Mouse (Mus musculus): Measurements from ENCODE around the gene Nckap5. TPM values are rescaled to one million over a fixed set of nuclear protein-coding genes. Genes with fewer than 3 reads are reported as not detected.

Gene Nckap5
- polyA plus RNA-seq, 1 experiment, result 50.4 TPM

DNA sequence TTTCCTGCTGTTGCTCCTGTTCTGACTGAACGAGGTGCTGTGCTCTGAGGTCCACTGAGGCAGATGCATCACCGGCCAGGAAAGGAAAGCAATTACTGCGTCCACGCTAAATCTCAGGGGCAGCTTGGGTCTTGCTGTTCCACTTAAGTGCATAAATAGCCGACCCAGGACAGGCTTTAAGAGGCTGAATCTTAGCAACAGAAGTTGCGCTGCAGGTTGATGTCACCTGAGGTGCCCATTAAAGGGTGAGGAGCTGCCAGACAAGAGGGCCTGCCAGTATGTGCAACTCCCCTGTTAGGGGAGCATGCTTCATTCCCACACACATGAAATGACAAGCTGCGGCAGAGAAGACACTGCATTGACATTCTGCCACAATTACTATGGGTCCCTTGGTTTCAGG is 282.6 kb downstream of the Nckap5 start:
- WGBS, result 80% methylated on average over 7 of the region's 7 CpGs

DNA sequence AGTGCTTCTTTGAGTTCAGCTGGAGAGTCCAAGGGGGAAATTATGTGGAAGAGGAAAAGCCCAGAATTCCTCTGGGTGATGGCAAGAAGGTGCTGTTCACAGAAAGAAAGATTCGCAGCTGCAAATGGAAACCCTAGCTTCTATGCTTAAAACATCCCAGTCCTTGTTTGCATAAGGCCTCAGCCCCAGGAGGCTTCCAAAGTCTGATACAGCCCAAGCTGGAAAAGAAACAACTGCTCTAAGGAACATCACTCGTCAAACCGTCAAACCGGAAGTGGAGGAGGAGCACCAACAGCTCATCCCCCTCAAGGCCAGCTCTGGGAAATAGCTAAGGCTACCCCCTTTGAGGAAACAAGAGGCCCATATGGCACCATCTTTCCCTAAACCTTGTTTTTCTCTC is 286.1 kb downstream of the Nckap5 start:
- DNase-seq, result no peak
- no peaks in the 10 kb centered on the region for H3K4me1 ChIP-seq (ENCODE audit: control insufficient read depth, insufficient read depth, low read length)
- no peak for TF ChIP-seq CTCF (IDR thresholded peaks at IDR 0.05; ENCODE audit: insufficient read depth, low read length)
- no peak for TF ChIP-seq POLR2A (IDR thresholded peaks at IDR 0.05; ENCODE audit: borderline replicate concordance, extremely low read depth, low read depth, low read length)
- no peak overlapping the region for H3K4me3 ChIP-seq (replicated peaks; ENCODE audit: extremely low read depth, low read depth, low read length)
- 50% methylated on average over 4 of the region's 4 CpGs for WGBS

More for the DNA sequence above, 282.6 kb downstream of the Nckap5 start:
- DNase-seq, result no peak
- H3K4me1 ChIP-seq (ENCODE audit: control insufficient read depth, insufficient read depth, low read length), result no peaks in the 10 kb centered on the region; the same call in 1 of the 2 replicates
- H3K4me3 ChIP-seq (replicated peaks; ENCODE audit: extremely low read depth, low read depth, low read length), result no peak overlapping the region
- TF ChIP-seq CTCF (IDR thresholded peaks at IDR 0.05; ENCODE audit: insufficient read depth, low read length) (no peak), POLR2A (IDR thresholded peaks at IDR 0.05; ENCODE audit: borderline replicate concordance, extremely low read depth, low read depth, low read length) (no peak)

DNA sequence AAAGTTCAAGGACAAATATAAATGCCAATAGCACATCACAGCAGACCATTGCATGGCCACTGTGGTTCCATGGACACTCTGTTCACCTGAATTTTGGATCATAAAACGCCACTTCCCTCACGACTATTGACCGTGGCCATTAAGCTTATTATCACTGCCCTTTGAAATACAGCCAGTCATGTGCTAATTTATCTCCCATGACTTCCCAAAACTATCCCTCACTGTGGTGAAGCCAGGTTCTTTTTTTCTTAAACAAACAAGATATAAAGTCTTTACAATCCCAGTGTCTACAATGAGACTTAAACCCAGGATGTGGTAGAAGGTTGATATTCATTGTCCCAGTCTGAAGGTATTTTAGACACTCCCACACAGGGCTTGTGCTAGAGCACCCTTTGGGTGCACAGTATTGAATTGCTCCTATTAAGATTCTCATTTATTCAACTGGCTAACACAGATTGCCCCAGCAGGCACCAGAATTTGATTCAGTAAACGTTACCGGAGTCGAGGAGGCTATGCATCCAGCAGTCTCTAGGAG is 293.3 kb downstream of the Nckap5 start:
- WGBS, result 89% methylated on average over 6 of the region's 6 CpGs
- no peak for DNase-seq

DNA sequence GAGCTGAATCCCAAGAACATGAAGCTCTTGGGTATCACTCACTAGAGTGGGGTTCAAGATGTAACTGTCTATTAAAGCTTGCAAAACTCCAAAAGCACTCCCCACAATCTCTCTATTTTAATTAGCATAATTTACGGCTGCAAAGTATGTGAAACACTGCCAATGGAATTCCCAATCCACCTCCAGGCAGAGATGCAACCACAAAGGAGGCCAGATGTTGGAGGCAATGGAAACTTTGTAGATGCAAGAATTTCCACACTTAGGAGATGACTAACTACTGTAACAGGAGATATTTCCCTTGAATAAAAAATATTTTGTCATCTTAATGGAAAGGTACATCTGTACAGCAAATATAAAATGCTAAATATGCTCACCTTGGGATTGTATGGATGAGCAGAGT is 295.1 kb downstream of the Nckap5 start:
- no peak for TF ChIP-seq CTCF (IDR thresholded peaks at IDR 0.05; ENCODE audit: insufficient read depth, low read length)
- WGBS, result 74% methylated on average over 1 of the region's 1 CpGs
- H3K4me3 ChIP-seq (replicated peaks; ENCODE audit: extremely low read depth, low read depth, low read length), result no peak overlapping the region
- H3K4me1 ChIP-seq (ENCODE audit: control insufficient read depth, insufficient read depth, low read length), result no peaks in the 10 kb centered on the region
- no peak for DNase-seq

More for the DNA sequence above, 293.3 kb downstream of the Nckap5 start:
- H3K4me1 ChIP-seq (ENCODE audit: control insufficient read depth, insufficient read depth, low read length), result no peaks in the 10 kb centered on the region
- no peak for TF ChIP-seq CTCF (IDR thresholded peaks at IDR 0.05; ENCODE audit: insufficient read depth, low read length)
- TF ChIP-seq POLR2A (IDR thresholded peaks at IDR 0.05; ENCODE audit: borderline replicate concordance, extremely low read depth, low read depth, low read length), result no peak
- no peak overlapping the region for H3K4me3 ChIP-seq (replicated peaks; ENCODE audit: extremely low read depth, low read depth, low read length)

DNA sequence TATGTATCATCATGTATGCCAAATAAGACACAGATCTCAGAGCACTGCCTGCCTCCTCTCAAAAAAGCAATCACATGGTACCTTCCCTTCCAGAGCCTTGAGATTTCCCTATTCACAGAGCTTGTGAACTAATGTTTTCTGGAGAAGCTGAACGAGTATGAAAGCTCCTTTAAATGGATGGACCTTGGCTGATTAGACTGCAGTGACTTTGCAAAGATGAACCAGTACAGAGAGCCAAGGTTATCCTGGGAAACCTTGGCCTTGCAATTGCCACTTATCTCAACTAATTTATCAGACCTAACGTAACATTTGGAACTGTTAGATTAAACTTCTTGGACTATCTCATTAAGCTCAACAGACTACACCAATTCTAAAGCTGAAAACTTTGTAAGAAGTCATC is 296.6 kb downstream of the Nckap5 start:
- Histone ChIP-seq H3K4me1 (ENCODE audit: control insufficient read depth, insufficient read depth, low read length) (no peaks in the 10 kb centered on the region), H3K4me3 (replicated peaks; ENCODE audit: extremely low read depth, low read depth, low read length) (no peak overlapping the region)
- 69% methylated on average over 2 of the region's 2 CpGs for WGBS
- TF ChIP-seq CTCF (IDR thresholded peaks at IDR 0.05; ENCODE audit: insufficient read depth, low read length) (no peak), POLR2A (IDR thresholded peaks at IDR 0.05; ENCODE audit: borderline replicate concordance, extremely low read depth, low read depth, low read length) (no peak)
- no peak for DNase-seq

DNA sequence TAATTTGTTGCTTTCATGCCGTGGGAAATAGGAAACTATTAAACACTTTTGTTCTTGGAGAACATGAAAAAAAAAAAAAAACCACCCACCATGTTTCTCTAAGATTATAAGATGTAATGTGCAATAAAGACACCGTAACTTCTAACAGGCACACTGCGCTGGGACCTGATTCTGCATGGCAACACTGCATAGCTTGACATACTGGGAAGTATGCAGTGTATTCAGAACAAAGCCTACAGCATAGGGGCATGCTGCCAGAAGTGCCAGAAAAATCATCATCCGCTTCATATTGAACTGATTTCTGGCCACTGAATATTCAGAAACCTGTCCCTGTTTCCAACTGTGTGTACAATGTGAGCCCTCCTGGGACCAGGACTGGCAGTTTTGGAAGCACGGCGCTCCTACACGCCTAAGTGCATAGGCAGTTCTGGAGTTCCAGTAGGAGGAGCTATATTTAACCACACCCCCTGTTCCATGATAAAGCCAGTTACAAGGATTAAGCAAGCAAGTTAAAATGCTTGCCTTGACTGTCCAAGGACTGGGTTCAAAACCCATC is 302.5 kb downstream of the Nckap5 start:
- no peaks in the 10 kb centered on the region for H3K4me1 ChIP-seq (ENCODE audit: control insufficient read depth, insufficient read depth, low read length)
- no peak overlapping the region for H3K4me3 ChIP-seq (replicated peaks; ENCODE audit: extremely low read depth, low read depth, low read length)
- TF ChIP-seq CTCF (IDR thresholded peaks at IDR 0.05; ENCODE audit: insufficient read depth, low read length), result no peak
- no peak for TF ChIP-seq POLR2A (IDR thresholded peaks at IDR 0.05; ENCODE audit: borderline replicate concordance, extremely low read depth, low read depth, low read length)
- 91% methylated on average over 7 of the region's 7 CpGs for WGBS
- DNase-seq, result no peak

DNA sequence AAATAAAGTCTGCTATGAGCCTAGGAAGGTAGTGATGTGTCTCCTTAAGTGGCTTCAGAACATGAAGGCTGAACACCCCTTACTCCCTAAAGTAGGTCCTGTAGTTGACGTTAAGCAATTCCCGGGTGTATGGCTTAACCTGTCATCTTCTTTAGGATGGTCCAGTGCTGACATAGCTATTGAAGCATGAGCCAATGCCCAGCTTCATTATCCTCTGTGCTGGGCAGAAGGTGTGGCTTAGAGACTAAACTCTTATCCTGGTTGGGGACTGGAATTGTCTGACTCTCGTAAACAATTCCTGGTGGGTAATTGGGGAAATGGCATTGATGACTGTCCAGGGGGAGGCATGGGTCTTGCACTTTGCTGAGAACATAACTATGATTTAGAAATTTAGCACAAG is 312.5 kb downstream of the Nckap5 start:
- no peak overlapping the region for H3K4me3 ChIP-seq (replicated peaks; ENCODE audit: extremely low read depth, low read depth, low read length)
- 78% methylated on average over 3 of the region's 3 CpGs for WGBS
- no peak for DNase-seq
- H3K4me1 ChIP-seq (ENCODE audit: control insufficient read depth, insufficient read depth, low read length), result peaks cover 9% of the 10 kb centered on the region
- TF ChIP-seq CTCF (IDR thresholded peaks at IDR 0.05; ENCODE audit: insufficient read depth, low read length) (no peak), POLR2A (IDR thresholded peaks at IDR 0.05; ENCODE audit: borderline replicate concordance, extremely low read depth, low read depth, low read length) (no peak)

DNA sequence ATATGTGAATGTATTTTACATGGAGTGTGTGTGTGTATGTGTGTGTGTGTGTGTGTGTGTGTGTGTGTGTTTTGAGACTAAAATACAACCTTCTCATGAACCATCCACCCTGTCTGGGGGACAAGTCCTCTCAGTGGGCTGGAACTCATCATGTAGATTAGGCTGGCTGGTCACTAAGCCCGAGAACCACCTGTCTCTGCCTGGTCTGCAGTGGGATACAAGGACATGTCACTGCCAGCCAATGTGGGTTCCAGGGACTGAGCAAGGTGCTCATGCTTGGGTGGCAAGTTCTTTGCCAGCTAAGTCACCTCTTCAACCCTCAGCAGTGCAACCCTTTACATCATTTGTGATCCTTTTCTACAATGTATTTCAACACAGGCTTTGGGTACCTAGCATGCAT is 313.2 kb downstream of the Nckap5 start:
- no peak for DNase-seq
- peaks cover 7% of the 10 kb centered on the region for H3K4me1 ChIP-seq (ENCODE audit: control insufficient read depth, insufficient read depth, low read length)
- TF ChIP-seq CTCF (IDR thresholded peaks at IDR 0.05; ENCODE audit: insufficient read depth, low read length) (no peak), POLR2A (IDR thresholded peaks at IDR 0.05; ENCODE audit: borderline replicate concordance, extremely low read depth, low read depth, low read length) (no peak)
- WGBS, result 87% methylated on average over 1 of the region's 1 CpGs
- no peak overlapping the region for H3K4me3 ChIP-seq (replicated peaks; ENCODE audit: extremely low read depth, low read depth, low read length)

DNA sequence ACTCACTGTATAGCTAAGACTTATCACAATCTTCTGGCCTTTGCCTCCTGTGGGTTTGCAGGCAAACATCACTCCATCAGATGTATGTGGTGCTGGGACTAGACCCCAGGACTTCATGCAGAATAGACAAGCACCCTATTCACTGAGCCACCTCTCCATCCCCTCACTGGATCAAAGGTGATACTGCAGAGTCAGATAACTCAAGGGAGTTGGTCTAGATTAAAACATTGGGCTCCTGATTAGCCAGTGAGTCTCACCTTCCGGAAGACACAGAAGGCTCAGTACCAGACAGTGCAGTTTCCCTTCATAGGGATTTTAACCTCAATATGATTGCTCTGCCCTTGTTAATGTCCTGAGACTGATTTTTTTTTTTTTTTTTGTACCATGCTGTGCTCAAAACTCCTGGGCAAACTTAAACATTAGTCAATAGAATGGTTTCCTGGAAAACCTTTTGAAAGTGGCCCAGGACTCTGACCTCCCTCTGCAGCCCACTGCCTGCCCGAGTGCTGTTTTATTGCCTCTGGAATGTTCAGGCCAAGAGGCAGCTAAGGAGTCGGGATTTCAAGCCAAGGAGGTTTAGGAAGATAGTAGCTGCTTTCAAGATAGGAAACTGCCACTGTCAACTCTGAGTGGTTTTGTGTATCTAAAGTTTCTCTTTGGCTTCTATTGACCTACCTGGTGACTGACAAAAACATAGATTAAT is 315.4 kb downstream of the Nckap5 start:
- no peak for TF ChIP-seq POLR2A (IDR thresholded peaks at IDR 0.05; ENCODE audit: borderline replicate concordance, extremely low read depth, low read depth, low read length)
- TF ChIP-seq CTCF (IDR thresholded peaks at IDR 0.05; ENCODE audit: insufficient read depth, low read length), result no peak
- Histone ChIP-seq H3K4me1 (ENCODE audit: control insufficient read depth, insufficient read depth, low read length) (peaks cover 10% of the 10 kb centered on the region), H3K4me3 (replicated peaks; ENCODE audit: extremely low read depth, low read depth, low read length) (no peak overlapping the region)
- DNase-seq, result no peak
- WGBS, result 43% methylated on average over 3 of the region's 3 CpGs
